Mouse (Mus musculus): ENCODE results near the gene Plekhj1. TPM values are rescaled to one million over a fixed set of nuclear protein-coding genes. Genes with fewer than 3 reads are reported as not detected.

Gene Plekhj1
- polyA plus RNA-seq (2021; fragmentation: Nextera tagmentation), result 92.8 and 104 TPM in 2 replicates
- long read RNA-seq, experiment 1, transcript Plekhj1-201 (6 exons, 1,260 nt), result major isoform, 30 of 61 reads
- long read RNA-seq, experiment 1, partial matches to known transcripts, result 10 of 61 reads
- long read RNA-seq, experiment 1, other reads (novel, unspliced or antisense), result 14 of 61 reads
- long read RNA-seq, experiment 2, transcript Plekhj1-205 (5 exons, 533 nt), result minor isoform, 8 of 123 reads
- long read RNA-seq, experiment 2, transcript Plekhj1-201 (6 exons, 1,260 nt), result major isoform, 77 of 123 reads
- long read RNA-seq, experiment 2, partial matches to known transcripts, result 22 of 123 reads
- long read RNA-seq, experiment 2, other reads (novel, unspliced or antisense), result 11 of 123 reads

DNA sequence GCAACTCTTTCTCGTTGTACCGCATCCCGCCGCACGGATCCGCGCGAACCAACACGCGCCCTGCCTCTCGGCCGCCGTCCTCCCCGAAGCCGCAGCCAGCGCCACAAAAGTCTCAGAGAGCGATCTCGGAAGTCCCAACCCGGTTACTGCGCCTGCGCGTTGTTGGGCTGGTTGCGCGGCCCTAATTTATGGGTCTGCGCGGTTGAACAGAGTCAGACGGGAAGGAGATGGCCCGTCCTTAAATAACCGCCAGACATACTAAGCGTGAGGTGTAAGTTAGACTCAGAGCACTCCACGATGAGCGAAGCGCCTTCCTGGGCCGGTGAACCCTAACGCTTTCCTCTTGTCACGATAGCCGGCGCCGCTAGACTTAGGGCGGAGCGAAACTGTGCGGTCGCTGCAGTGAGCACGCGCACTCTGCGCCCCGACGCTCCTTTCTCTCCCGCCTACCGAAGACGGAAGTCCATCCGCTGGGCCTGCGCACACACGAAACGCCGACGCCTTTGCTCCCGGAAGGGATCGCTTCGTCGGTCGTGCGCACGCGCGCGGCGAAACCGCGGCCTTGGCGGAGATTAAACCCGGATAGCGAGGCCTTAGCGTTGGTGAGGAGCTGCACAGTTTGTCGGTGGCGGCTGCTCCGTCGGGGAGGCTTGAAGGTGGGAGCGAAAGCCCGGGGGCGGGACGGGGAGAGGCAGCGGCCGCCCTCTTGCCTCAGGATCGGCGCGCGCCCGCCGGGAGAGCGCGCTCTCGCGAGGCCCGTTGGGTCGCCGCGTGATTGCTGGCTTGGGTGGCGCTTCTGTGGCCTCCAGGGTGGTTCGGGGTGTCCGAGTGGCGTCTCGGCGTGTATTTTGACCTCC is at the start of gene Plekhj1, which contains the start of gene Sf3a2:
Plekhj1 (minus strand) TSS at position 477 of the 857 bp plus-strand sequence.
Sf3a2 (plus strand) TSS at position 49 of the 857 bp plus-strand sequence.

DNA sequence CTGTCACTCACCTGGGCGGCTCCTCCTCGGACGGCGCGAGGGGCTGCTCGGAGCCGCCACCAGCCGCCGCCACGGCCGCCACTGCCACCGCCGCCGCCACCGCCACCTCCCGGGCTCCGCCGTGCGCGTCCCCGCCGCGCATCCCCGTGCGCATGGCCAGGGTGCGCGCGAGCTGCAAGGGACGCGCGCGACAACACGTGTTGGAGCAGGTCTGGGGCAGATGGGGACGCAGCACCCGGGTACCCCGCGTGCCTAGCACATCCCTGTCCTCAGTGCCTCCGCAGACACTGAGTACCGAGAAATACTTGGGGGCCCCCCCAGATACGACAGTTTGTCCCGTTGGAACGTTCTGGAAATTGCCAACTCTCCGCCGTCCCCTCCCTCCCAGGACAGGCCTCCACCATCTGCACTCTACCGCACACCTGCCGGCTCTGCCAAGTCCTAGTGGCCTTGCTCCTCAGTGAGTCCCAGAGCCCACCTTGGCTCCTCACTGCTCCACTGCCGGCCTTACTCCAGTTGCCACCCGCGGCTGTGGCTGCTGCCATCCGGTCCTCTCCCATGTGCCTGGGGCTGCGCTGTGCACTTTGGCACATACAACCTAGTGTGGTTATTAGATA is 45.6 kb upstream of the Plekhj1 start, which contains the start of gene Lingo3:
Lingo3 (minus strand) TSS at position 109 of the 617 bp plus-strand sequence.

DNA sequence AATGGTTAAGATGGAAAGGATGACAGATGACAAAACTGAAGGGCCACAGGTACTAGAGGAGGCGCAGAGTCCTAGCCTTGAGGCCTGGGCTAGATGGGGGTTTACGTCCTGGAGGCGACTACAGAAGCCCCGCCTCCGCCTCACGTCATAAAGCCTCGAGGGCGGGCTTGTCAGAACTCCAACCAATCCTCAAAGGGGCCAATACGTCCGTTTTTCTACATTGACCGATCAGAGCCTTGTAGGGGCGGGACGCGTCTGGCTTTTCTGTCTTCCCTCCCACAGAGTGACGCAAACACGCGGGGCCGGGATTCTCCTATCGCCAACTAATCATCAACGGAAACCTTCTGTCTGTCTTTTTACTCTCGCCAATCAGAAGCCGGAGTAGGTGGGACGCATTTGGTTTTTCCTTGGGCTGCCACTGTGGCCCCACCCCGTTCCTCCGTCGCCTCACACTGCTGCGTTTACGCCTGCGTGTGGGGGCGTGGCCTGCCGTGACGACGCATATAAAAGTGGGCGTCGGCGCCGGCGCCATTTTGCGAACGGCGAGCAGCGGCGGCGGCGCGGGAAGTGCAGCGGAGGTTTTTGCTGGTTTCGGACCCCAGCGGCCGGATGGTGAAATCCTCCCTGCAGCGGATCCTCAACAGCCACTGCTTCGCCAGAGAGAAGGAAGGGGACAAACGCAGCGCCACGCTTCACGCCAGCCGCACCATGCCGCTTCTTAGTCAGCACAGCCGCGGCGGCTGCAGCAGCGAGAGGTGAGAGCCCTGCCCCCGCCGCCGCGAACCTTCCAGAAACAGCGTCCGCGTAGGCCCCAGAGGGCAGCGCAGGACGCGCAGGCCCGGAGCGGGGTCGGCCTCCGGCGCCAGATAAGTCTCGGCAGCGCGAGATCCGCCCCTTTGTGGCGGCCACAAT is 28.0 kb upstream of the Plekhj1 start, which contains the start of gene Oaz1:
Oaz1 (plus strand) TSS at position 506 of the 912 bp plus-strand sequence.

DNA sequence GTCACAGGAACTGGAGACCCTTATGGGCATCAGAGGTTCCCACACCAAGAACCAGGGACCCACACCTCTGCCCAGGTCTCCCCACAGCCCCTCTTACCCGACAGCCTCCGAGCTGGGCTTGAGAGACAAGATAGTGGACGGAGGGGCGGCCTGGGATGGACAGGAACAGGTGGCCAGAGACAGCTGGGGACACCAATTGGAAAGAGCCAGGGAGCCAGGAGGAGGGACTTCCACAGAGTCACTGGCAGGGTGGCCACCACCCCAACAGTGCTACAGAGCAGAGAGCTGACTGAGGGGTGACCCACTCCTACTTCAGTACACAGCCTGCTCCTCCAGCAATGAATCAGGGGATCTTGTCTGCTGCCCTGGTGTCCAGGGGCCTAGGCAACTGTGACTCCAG is 14.9 kb upstream of the Plekhj1 start, which contains the start of gene Jsrp1:
Jsrp1 (minus strand) TSS at position 133 of the 400 bp plus-strand sequence.

DNA sequence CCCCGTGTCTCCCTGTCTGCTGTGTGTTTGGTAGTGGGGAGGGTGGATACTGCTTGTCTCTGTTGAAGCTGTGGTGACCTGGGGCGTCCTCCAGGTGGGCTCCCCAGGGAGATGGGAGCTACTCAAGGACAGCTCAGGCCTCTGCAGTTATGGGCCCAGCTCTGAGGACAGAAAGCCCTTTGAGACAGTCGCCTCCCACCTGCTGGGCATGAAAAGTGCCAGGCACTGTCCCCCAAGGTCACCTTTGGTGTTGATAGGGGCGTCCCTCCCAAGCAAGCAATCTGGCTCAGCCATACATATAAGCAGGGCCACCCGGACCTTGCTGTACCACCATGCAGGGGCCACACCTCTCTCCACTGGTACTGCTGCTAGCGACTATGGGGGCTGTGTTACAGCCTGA is 6.5 kb upstream of the Plekhj1 start, which contains the start of gene Amh:
Amh (plus strand) TSS at position 328 of the 400 bp plus-strand sequence.

DNA sequence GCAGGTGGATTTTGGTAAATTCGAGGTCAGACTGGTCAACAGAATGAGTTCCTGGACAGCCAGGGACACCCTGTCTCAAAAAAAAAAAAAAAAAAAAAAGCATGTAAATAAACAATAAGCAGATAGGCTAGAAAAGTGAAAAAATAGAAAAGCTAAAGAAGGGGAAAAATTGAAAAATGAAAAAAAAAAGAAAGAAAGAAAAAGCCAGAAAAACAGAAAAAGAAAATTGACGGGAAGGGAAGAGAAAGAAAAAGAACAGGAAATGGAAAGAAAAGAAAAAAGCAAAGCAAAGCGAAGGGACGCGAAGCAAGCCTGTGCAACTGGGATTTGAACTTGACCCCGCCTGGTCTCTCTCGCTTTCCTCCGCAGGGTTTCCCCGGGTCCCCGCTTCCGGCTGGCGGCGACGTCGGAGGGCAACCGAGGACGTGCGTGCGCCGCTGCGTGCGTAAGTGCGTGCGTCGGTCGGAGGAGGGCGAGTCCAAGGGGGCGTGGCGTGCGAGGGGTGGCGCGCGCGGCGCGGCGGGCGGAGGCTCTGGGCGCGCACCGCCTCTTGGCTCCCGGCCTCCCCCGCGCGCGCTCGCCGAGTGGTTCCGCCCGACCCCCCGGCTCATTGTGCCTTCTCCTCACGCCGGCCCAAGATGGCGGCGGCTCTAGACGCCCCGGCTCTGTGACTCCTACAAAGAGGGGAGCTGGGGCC is 43.7 kb downstream of the Plekhj1 start, which contains the start of gene Dot1l:
Dot1l (plus strand) TSS at position 613 of the 697 bp plus-strand sequence.

Other genes with a start within 250 kb of the Plekhj1 start
- 16.6 and 17.7 TPM in 2 replicates for gene Rexo1, start 237.1 kb downstream of the Plekhj1 start, polyA plus RNA-seq (2021; fragmentation: Nextera tagmentation)
- gene Klf16, start 221.3 kb downstream of the Plekhj1 start, polyA plus RNA-seq (2021; fragmentation: Nextera tagmentation), result 10.4 and 18.6 TPM in 2 replicates
- 73.4 and 155 TPM in 2 replicates for gene Abhd17a, start 208.3 kb downstream of the Plekhj1 start, polyA plus RNA-seq (2021; fragmentation: Nextera tagmentation)
- gene Scamp4, start 195.8 kb downstream of the Plekhj1 start, polyA plus RNA-seq (2021; fragmentation: Nextera tagmentation), result 85.6 and 95.7 TPM in 2 replicates
- 2.4 and 2.9 TPM in 2 replicates for gene Adat3, start 195.7 kb downstream of the Plekhj1 start, polyA plus RNA-seq (2021; fragmentation: Nextera tagmentation)
- 0.10 and 0.25 TPM in 2 replicates for gene Gm49322, start 192.6 kb downstream of the Plekhj1 start, polyA plus RNA-seq (2021; fragmentation: Nextera tagmentation)
- 27.8 and 30.7 TPM in 2 replicates for gene Csnk1g2, start 175.8 kb downstream of the Plekhj1 start, polyA plus RNA-seq (2021; fragmentation: Nextera tagmentation)
- gene Btbd2, start 141.6 kb downstream of the Plekhj1 start, polyA plus RNA-seq (2021; fragmentation: Nextera tagmentation), result 23.3 and 91.7 TPM in 2 replicates
- gene Mknk2, start 120.5 kb downstream of the Plekhj1 start, polyA plus RNA-seq (2021; fragmentation: Nextera tagmentation), result 4.0 and 9.1 TPM in 2 replicates
- 8.4 and 9.9 TPM in 2 replicates for gene Mob3a, start 96.6 kb downstream of the Plekhj1 start, polyA plus RNA-seq (2021; fragmentation: Nextera tagmentation)
- 49.5 and 65.0 TPM in 2 replicates for gene Izumo4, start 96.4 kb downstream of the Plekhj1 start, polyA plus RNA-seq (2021; fragmentation: Nextera tagmentation)
- 44.4 and 48.6 TPM in 2 replicates for gene Ap3d1, start 56.4 kb downstream of the Plekhj1 start, polyA plus RNA-seq (2021; fragmentation: Nextera tagmentation)
- gene Dot1l, start 43.4 kb downstream of the Plekhj1 start, polyA plus RNA-seq (2021; fragmentation: Nextera tagmentation), result 1.6 and 2.7 TPM in 2 replicates
- 5.5 and 41.9 TPM in 2 replicates for gene Sf3a2, start 428 bp downstream of the Plekhj1 start, polyA plus RNA-seq (2021; fragmentation: Nextera tagmentation)
- 0.16 TPM in 1 of 2 replicates, not detected in the other for gene Amh, start 6.6 kb upstream of the Plekhj1 start, polyA plus RNA-seq (2021; fragmentation: Nextera tagmentation)
- 13.2 and 15.5 TPM in 2 replicates for gene Jsrp1, start 14.9 kb upstream of the Plekhj1 start, polyA plus RNA-seq (2021; fragmentation: Nextera tagmentation)
- 2,247 and 2,738 TPM in 2 replicates for gene Oaz1, start 28.0 kb upstream of the Plekhj1 start, polyA plus RNA-seq (2021; fragmentation: Nextera tagmentation)
- gene Lingo3, start 45.4 kb upstream of the Plekhj1 start, polyA plus RNA-seq (2021; fragmentation: Nextera tagmentation), result 22.3 and 23.9 TPM in 2 replicates
- gene Lsm7, start 56.6 kb upstream of the Plekhj1 start, polyA plus RNA-seq (2021; fragmentation: Nextera tagmentation), result 357 and 416 TPM in 2 replicates
- gene Sppl2b, start 56.6 kb upstream of the Plekhj1 start, polyA plus RNA-seq (2021; fragmentation: Nextera tagmentation), result 17.6 and 18.7 TPM in 2 replicates
- gene Tmprss9, start 73.2 kb upstream of the Plekhj1 start, polyA plus RNA-seq (2021; fragmentation: Nextera tagmentation), result 0.20 and 0.21 TPM in 2 replicates
- 532 and 700 TPM in 2 replicates for gene Timm13, start 102.3 kb upstream of the Plekhj1 start, polyA plus RNA-seq (2021; fragmentation: Nextera tagmentation)
- gene Lmnb2, start 119.6 kb upstream of the Plekhj1 start, polyA plus RNA-seq (2021; fragmentation: Nextera tagmentation), result 4.0 and 4.5 TPM in 2 replicates
- 18.5 and 19.5 TPM in 2 replicates for gene Gadd45b, start 131.4 kb upstream of the Plekhj1 start, polyA plus RNA-seq (2021; fragmentation: Nextera tagmentation)
- 51.0 and 79.6 TPM in 2 replicates for gene Gng7, start 216.3 kb upstream of the Plekhj1 start, polyA plus RNA-seq (2021; fragmentation: Nextera tagmentation)
- 37.8 and 61.2 TPM in 2 replicates for gene Diras1, start 227.0 kb upstream of the Plekhj1 start, polyA plus RNA-seq (2021; fragmentation: Nextera tagmentation)
- gene Slc39a3, start 238.8 kb upstream of the Plekhj1 start, polyA plus RNA-seq (2021; fragmentation: Nextera tagmentation), result 31.5 and 39.4 TPM in 2 replicates